Comparison of ENCODE assay signal across 14 mouse cellular contexts in genomic region chr10:125954747-125955530, GRCm38 (mm10). TPM values are rescaled to one million over a fixed set of nuclear protein-coding genes. Genes with fewer than 3 reads are reported as not detected.
DNase-seq lines count a peak whose midpoint lies in the region; ATAC-seq and TF ChIP-seq lines count a peak whose summit lies in the region.
"Had no signal": no experiment of that assay in that cellular context is flagged by ENCODE, and none has a peak within 500 bp of the region (broad histone marks: within the 10 kb centered on the region; RNA-seq: fewer than 3 reads in every experiment).

No protein-coding gene starts in this region.

- no peak; the same call in 1 of the 2 replicates for ATAC-seq in midbrain, postnatal 0 days (ENCODE audit: low FRiP score)
- no peak for ATAC-seq in midbrain, embryonic 13.5 days
- ATAC-seq in limb, embryonic 14.5 days (ENCODE audit: low FRiP score, low read depth), result peak; percentile 86

- DNase-seq in heart, adult 11 months, result peak; percentile 75
- no peak for DNase-seq in heart, adult 9 months (ENCODE audit: low spot score in 2 of 2)
- peak; percentile 31 for DNase-seq in midbrain, postnatal 0 days (ENCODE audit: low spot score)
- DNase-seq in layer of hippocampus, adult 8-10 months (ENCODE audit: low spot score in 2 of 2), result peak; percentile 15 to 33
- peak; percentile 78 for DNase-seq in limb, embryonic 14.5 days (ENCODE audit: low spot score)
- DNase-seq in thymus, postnatal 25 days, result no peak
- DNase-seq: cerebellum, adult 2 months; gastrocnemius, postnatal 25 days; heart, postnatal 36 days; kidney, postnatal 14 days had no signal

- 90% methylated on average over 12 of the region's 12 CpGs for WGBS in midbrain, postnatal 0 days
- 87% methylated on average over 12 of the region's 12 CpGs for WGBS in midbrain, embryonic 13.5 days
- 33% methylated on average over 12 of the region's 12 CpGs for WGBS in limb, embryonic 14.5 days

- H3K9ac ChIP-seq in midbrain, postnatal 0 days (replicated peaks; ENCODE audit: low read length, poor library complexity, severe bottlenecking), result no peak overlapping the region
- no peak overlapping the region for H3K9ac ChIP-seq in midbrain, embryonic 13.5 days (replicated peaks)
- no peak overlapping the region for H3K9ac ChIP-seq in limb, embryonic 14.5 days (ENCODE audit: low read depth, low read length, severe bottlenecking)
- H3K9ac ChIP-seq: heart, embryonic 12.5 days; midbrain, embryonic 12.5 days had no signal

- TF ChIP-seq POLR2A in limb, embryonic 14.5 days (IDR thresholded peaks at IDR 0.05; ENCODE audit: borderline replicate concordance, extremely low read depth, insufficient read depth, insufficient read length), result no peak

- no peaks in the 10 kb centered on the region for H3K27me3 ChIP-seq in midbrain, postnatal 0 days (ENCODE audit: insufficient read depth, low read length)
- H3K27me3 ChIP-seq in midbrain, embryonic 13.5 days, result no peaks in the 10 kb centered on the region
- no peaks in the 10 kb centered on the region for H3K27me3 ChIP-seq in limb, embryonic 14.5 days (ENCODE audit: control insufficient read depth, insufficient read depth, low read length)

- no peak for TF ChIP-seq CTCF in midbrain, postnatal 0 days (IDR thresholded peaks at IDR 0.05)

- H3K9me3 ChIP-seq in midbrain, postnatal 0 days (ENCODE audit: low read length), result no peaks in the 10 kb centered on the region
- H3K9me3 ChIP-seq in midbrain, embryonic 13.5 days, result no peaks in the 10 kb centered on the region
- no peaks in the 10 kb centered on the region for H3K9me3 ChIP-seq in limb, embryonic 14.5 days (ENCODE audit: control insufficient read depth, low read length)
- H3K9me3 ChIP-seq: heart, embryonic 12.5 days; midbrain, embryonic 12.5 days had no signal

- no peak overlapping the region for H3K27ac ChIP-seq in midbrain, postnatal 0 days (ENCODE audit: low read depth, low read length)
- H3K27ac ChIP-seq in midbrain, embryonic 13.5 days, result no peak overlapping the region
- peak overlapping the region; percentile 50; the same call in 1 of the 2 replicates for H3K27ac ChIP-seq in limb, embryonic 14.5 days (replicated peaks; ENCODE audit: low read depth, low read length)
- H3K27ac ChIP-seq: macrophage; midbrain, embryonic 12.5 days had no signal

- no peaks in the 10 kb centered on the region for H3K36me3 ChIP-seq in midbrain, postnatal 0 days (ENCODE audit: insufficient read depth, low read length)
- no peaks in the 10 kb centered on the region for H3K36me3 ChIP-seq in midbrain, embryonic 13.5 days
- no peaks in the 10 kb centered on the region for H3K36me3 ChIP-seq in limb, embryonic 14.5 days (ENCODE audit: control insufficient read depth, insufficient read depth, low read length)
- H3K36me3 ChIP-seq: heart, embryonic 12.5 days; midbrain, embryonic 12.5 days had no signal

- H3K4me1 ChIP-seq in midbrain, postnatal 0 days (ENCODE audit: insufficient read depth, low read length), result no peaks in the 10 kb centered on the region
- H3K4me1 ChIP-seq in midbrain, embryonic 13.5 days (replicated peaks), result no peaks in the 10 kb centered on the region
- peaks cover 26% of the 10 kb centered on the region for H3K4me1 ChIP-seq in limb, embryonic 14.5 days (ENCODE audit: control insufficient read depth, insufficient read depth, low read length)
- H3K4me1 ChIP-seq: midbrain, embryonic 12.5 days had no signal

- H3K4me2 ChIP-seq in midbrain, postnatal 0 days (ENCODE audit: low read depth, low read length, poor library complexity, severe bottlenecking), result no peak overlapping the region
- H3K4me2 ChIP-seq in midbrain, embryonic 13.5 days (replicated peaks), result no peak overlapping the region
- H3K4me2 ChIP-seq in limb, embryonic 14.5 days (replicated peaks; ENCODE audit: low read depth, low read length, severe bottlenecking), result peak overlapping the region; percentile 5; the same call in 1 of the 2 replicates
- H3K4me2 ChIP-seq: heart, embryonic 12.5 days; midbrain, embryonic 12.5 days had no signal

- no peak overlapping the region for H3K4me3 ChIP-seq in midbrain, postnatal 0 days (ENCODE audit: low read depth, low read length)
- no peak overlapping the region for H3K4me3 ChIP-seq in midbrain, embryonic 13.5 days (replicated peaks)
- H3K4me3 ChIP-seq in limb, embryonic 14.5 days (replicated peaks; ENCODE audit: low read length), result no peak overlapping the region
- H3K4me3 ChIP-seq: heart, embryonic 12.5 days; midbrain, embryonic 12.5 days had no signal

RNA-seq across cellular contexts. Expression of gene Lrig3, which starts 11.0 kb away (rescaled TPM):
- 5.8 and 7.5 TPM in 2 replicates for total RNA-seq in midbrain, postnatal 0 days (2014; rRNA removed)
- 1.6 and 2.3 TPM in 2 replicates for polyA plus RNA-seq in midbrain, postnatal 0 days (2015; fragmentation: Nextera tagmentation; extraction: Ambion mirVana)
- 3.6 and 4.0 TPM in 2 replicates for polyA plus RNA-seq in midbrain, embryonic 13.5 days (2015; fragmentation: Nextera tagmentation; extraction: Ambion mirVana)
- 1 to 10 TPM; 4.3 to 5.0 (median 4.4) TPM for total RNA-seq in layer of hippocampus, adult 8-10 months (2022)
- 84.9 and 106 TPM in 2 replicates for polyA plus RNA-seq in limb, embryonic 14.5 days (2012; rRNA removed)
- 47.0 and 61.6 TPM in 2 replicates for polyA plus RNA-seq in limb, embryonic 14.5 days (2014; fragmentation: Nextera tagmentation; extraction: Ambion mirVana)

Comparison
In these comparisons a context has a peak if more than half of its experiments do, and no peak if none do; other contexts are left out.
1. DNase-seq: peak in heart, adult 11 months (single experiment), midbrain, postnatal 0 days (single experiment), layer of hippocampus, adult 8-10 months (2 of 2) and limb, embryonic 14.5 days (single experiment); none in heart, adult 9 months (0 of 2) and thymus, postnatal 25 days (single experiment).